Mouse (Mus musculus) hindbrain, embryonic 12.5 days (tissue): ENCODE data around the gene S100a3. TPM values are rescaled to one million over a fixed set of nuclear protein-coding genes. Genes with fewer than 3 reads are reported as not detected.

Experiments
- ATAC-seq: fragments of 200-750 bp; cut with Nextera tagmentation; 2 replicates; pipeline ENCODE4 v1.8.0; 2017; ENCODE audit warnings: moderate TSS enrichment; ENCODE audit not compliant: low FRiP score
- H3K27ac ChIP-seq: fragments of 300-500 bp; sonication (generic); 2 replicates; pipeline ENCODE4 v1.5.1; 2016; ENCODE audit warnings: mild to moderate bottlenecking
- H3K27me3 ChIP-seq: fragments of 300-500 bp; sonication (generic); 2 replicates; pipeline ENCODE4 v1.6.1; 2016; ENCODE audit warnings: mild to moderate bottlenecking
- H3K36me3 ChIP-seq: fragments of 300-500 bp; sonication (generic); 2 replicates; pipeline ENCODE4 v1.6.1; 2016; ENCODE audit warnings: mild to moderate bottlenecking
- H3K4me1 ChIP-seq: fragments of 300-500 bp; sonication (generic); 2 replicates; pipeline ENCODE4 v1.6.1; 2016
- H3K4me2 ChIP-seq: fragments of 300-500 bp; sonication (generic); replicated peaks from 2 replicates; pipeline ENCODE4 v1.6.1; 2016; ENCODE audit warnings: mild to moderate bottlenecking
- H3K4me3 ChIP-seq: fragments of 300-500 bp; sonication (generic); 2 replicates; pipeline ENCODE4 v1.5.1; 2016; ENCODE audit warnings: mild to moderate bottlenecking
- H3K9ac ChIP-seq: fragments of 300-500 bp; sonication (generic); 2 replicates; pipeline ENCODE4 v1.6.1; 2016; ENCODE audit warnings: mild to moderate bottlenecking, moderate library complexity
- H3K9me3 ChIP-seq: fragments of 300-500 bp; sonication (generic); replicated peaks from 2 replicates; pipeline ENCODE4 v1.6.1; 2016; ENCODE audit warnings: mild to moderate bottlenecking
- WGBS: fragments of 180-500 bp; shearing (Covaris S2); methylation state at CpG from one replicate; pipeline ENCODE4 v1.1.7; 2016; 5-methylcytosine and 5-hydroxymethylcytosine counted together
- polyA plus RNA-seq: library from polyadenylated mRNA; unstranded; fragments of >200 nt; fragmentation: Nextera tagmentation; extraction: Ambion mirVana; gene quantifications from 2 replicates; pipeline ENCODE4 v1.2.1, GENCODE M21; 2016

The S100a3 gene
- polyA plus RNA-seq, 1 experiment from 2014 or later, result 0.63 TPM

DNA sequence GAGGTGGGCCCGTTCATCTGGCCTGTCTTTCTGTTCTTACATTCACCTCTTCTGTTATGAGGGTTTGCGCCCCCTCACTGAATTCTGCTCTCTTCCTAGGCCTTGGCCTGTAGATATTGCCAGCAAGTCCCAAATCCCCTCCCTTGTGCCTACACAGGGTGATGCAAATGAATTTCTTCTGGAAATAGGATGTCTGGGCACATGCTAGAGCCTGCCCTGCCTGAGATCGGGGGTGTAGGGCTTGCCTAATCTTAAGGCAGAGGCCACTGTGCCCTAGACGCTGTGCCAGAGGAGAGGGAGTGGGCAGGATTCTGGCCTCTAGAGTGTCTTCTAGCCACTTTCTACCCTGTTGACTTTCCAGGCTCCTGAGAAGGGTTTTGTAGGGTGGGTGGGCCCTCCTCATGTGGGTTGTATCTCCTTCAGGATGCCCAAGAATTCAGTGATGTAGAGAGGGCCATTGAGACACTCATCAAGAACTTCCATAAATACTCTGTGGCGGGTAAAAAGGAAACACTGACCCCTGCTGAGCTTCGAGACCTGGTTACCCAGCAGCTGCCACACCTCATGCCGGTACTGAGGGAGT lies 33.0 kb upstream of the S100a3 start:
- 87% methylated on average over 7 of the region's 7 CpGs for WGBS
- Histone ChIP-seq H3K27me3 (0 out of 2 replicates have a peak, but pooled peaks cover 4% of the 10 kb centered on the region), H3K9me3 (no peaks in the 10 kb centered on the region), H3K9ac (no peak overlapping the region), H3K36me3 (no peaks in the 10 kb centered on the region), H3K27ac (no peak overlapping the region), H3K4me1 (no peaks in the 10 kb centered on the region), H3K4me2 (no peak overlapping the region), H3K4me3 (no peak overlapping the region)
- ATAC-seq, result no peak

DNA sequence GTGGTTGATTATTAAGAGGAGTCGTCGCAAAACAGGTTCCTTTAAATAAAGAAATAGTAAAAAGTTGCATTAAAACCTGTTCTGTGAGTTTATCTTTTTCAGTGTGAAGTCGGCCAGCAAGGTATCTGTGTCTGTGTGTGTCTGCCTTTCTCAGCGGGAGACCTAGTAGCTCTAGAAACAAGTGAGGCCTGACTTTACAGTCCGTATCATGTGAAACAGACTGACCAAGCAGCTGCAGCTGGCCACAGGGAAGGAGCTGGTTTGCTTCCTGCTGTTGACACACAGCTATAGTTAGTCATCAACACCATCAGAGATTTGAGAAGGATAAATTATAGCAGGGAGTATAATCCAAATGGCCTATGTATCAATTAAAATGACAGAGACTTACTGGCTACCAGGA lies 28.7 kb upstream of the S100a3 start:
- Histone ChIP-seq H3K27me3 (0 out of 2 replicates have a peak, but pooled peaks cover 1% of the 10 kb centered on the region), H3K9ac (no peak overlapping the region), H3K36me3 (no peaks in the 10 kb centered on the region), H3K4me3 (no peak overlapping the region), H3K4me1 (no peaks in the 10 kb centered on the region), H3K4me2 (no peak overlapping the region), H3K27ac (no peak overlapping the region), H3K9me3 (no peaks in the 10 kb centered on the region)
- ATAC-seq, result no peak
- WGBS, result 64% methylated on average over 5 of the region's 5 CpGs

DNA sequence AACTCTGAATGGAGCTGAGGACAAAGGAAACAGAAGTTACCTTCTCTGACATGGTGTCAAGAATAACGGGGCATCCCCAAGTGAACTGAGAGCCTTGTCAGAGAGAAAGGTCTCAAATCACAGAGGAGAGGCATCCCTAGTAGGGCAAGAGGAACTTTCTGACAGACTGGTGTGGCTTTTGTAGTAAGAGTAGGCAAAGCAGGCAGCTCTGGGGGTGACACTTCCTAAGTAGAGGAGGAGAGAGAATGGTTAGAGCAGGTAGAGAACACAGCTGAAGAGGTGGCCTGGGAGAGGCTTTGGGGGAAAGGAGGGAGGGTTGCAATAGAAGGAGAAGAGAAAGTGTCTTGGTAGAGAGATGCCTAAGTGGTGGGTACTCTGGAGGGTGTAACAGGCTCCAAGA lies 24.9 kb upstream of the S100a3 start:
- 80% methylated on average over 1 of the region's 1 CpGs for WGBS
- H3K4me1 ChIP-seq, result no peaks in the 10 kb centered on the region
- H3K9me3 ChIP-seq, result no peaks in the 10 kb centered on the region
- ATAC-seq, result no peak
- H3K27ac ChIP-seq, result no peak overlapping the region
- H3K4me3 ChIP-seq, result no peak overlapping the region
- H3K27me3 ChIP-seq, result no peaks in the 10 kb centered on the region
- H3K36me3 ChIP-seq, result no peaks in the 10 kb centered on the region
- no peak overlapping the region for H3K4me2 ChIP-seq
- no peak overlapping the region for H3K9ac ChIP-seq

DNA sequence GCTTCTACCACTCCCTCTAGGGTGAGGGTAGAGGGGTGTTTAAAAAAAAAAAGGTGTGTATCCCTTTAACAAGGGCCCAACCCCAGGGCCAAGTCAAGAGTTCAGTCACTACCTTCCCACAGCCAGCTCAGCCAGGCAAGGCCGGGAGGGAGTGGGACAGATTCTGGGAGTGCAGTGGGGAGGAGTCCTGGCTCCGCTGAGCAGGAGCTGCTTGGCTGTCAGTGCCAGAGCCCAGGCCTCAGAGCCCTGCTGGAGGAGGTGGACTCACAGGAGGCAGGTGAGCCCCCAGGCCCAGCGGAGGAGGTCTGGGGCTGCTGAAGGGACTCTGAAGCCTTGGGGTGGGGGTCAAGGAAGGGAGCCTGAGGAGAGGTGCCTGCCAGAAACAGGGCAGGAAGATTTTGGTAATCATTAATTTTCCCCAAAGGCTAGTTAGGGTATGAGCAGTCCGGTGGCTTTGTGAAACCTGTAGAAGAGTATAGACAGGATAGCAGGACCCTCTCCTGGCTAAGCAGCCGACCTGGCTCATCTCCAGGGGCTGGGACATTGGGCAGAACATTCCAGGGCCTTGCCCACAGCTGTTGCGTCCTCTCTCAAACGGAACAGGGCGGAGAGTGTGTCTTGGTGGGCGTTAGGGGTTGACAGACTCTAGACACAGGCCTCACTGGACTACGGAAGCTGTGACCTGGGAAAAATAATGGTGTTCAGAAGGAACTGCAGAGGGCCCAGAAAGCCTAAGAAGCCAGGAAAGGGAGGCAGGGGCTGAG lies 23.1 kb upstream of the S100a3 start, which contains the start of gene S100a16:
Gene S100a16 (plus strand): TSS at position 114 of the 764 bp plus-strand sequence.
- no peak within 1 kb of the TSS for H3K4me3 ChIP-seq
- WGBS, result 40% methylated on average over 10 of the region's 10 CpGs

DNA sequence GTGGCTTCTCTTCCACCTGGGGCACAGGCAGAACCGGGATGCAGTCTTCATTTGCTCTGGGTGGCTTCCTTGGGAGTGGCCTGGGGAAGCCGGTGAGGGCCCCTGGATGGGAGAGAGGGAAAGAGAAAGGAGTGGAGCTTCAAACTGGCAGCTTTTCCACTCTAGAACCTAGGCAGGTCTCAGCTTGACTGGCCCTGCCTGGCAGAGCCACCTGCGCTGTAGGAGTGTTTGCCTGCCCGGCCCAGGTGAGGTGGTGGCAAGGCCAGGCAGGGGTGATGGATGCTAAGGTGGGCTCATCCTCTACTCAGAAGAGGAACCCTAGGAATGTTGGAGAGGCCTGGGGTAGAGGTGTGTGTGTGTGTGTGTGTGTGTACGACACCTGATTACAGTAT lies 22.5 kb upstream of the S100a3 start:
- Histone ChIP-seq H3K36me3 (no peaks in the 10 kb centered on the region), H3K27me3 (no peaks in the 10 kb centered on the region), H3K4me2 (no peak overlapping the region), H3K4me3 (no peak overlapping the region), H3K27ac (no peak overlapping the region), H3K9me3 (no peaks in the 10 kb centered on the region), H3K9ac (no peak overlapping the region), H3K4me1 (peaks cover 16% of the 10 kb centered on the region)
- no peak for ATAC-seq
- 69% methylated on average over 5 of the region's 5 CpGs for WGBS

More for the DNA sequence above, 23.1 kb upstream of the S100a3 start, which contains the start of gene S100a16:
- H3K27me3 ChIP-seq, result no peaks in the 10 kb centered on the region
- H3K4me1 ChIP-seq, result peaks cover 13% of the 10 kb centered on the region
- no peak within 1 kb of the TSS for H3K27ac ChIP-seq
- no peaks in the 10 kb centered on the region for H3K9me3 ChIP-seq
- no peak for ATAC-seq
- H3K36me3 ChIP-seq, result no peaks in the 10 kb centered on the region
- H3K9ac ChIP-seq, result no peak within 1 kb of the TSS
- no peak within 1 kb of the TSS for H3K4me2 ChIP-seq

DNA sequence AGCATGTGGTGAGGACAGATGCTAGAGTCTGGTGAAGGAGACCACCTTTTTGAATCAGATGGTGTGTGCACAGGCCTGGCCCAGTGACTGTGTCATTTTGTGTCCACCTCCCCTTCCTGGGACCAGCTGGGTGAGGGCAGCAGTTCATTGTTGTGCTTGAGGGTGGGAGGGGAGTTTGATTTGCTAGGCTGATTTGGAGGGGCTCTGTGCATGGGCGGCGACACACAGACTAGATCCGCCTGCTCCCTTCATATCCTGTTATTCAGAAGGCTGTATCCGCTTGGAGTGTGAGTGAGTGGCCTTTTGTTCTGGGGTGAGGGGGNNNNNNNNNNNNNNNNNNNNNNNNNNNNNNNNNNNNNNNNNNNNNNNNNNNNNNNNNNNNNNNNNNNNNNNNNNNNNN lies 19.5 kb upstream of the S100a3 start:
- peak overlapping the region; percentile 31; the same call in 1 of the 2 replicates for H3K27ac ChIP-seq
- H3K36me3 ChIP-seq, result no peaks in the 10 kb centered on the region
- H3K9me3 ChIP-seq, result no peaks in the 10 kb centered on the region
- H3K4me3 ChIP-seq, result no peak overlapping the region
- peak; percentile 71 for ATAC-seq
- 42% methylated on average over 4 of the region's 4 CpGs for WGBS
- 0 out of 2 replicates have a peak overlapping the region, but pooled peaks have one; percentile 16 for H3K4me2 ChIP-seq
- H3K27me3 ChIP-seq, result no peaks in the 10 kb centered on the region
- H3K4me1 ChIP-seq, result peaks cover 16% of the 10 kb centered on the region
- 0 out of 2 replicates have a peak overlapping the region, but pooled peaks have one; percentile 10 for H3K9ac ChIP-seq

DNA sequence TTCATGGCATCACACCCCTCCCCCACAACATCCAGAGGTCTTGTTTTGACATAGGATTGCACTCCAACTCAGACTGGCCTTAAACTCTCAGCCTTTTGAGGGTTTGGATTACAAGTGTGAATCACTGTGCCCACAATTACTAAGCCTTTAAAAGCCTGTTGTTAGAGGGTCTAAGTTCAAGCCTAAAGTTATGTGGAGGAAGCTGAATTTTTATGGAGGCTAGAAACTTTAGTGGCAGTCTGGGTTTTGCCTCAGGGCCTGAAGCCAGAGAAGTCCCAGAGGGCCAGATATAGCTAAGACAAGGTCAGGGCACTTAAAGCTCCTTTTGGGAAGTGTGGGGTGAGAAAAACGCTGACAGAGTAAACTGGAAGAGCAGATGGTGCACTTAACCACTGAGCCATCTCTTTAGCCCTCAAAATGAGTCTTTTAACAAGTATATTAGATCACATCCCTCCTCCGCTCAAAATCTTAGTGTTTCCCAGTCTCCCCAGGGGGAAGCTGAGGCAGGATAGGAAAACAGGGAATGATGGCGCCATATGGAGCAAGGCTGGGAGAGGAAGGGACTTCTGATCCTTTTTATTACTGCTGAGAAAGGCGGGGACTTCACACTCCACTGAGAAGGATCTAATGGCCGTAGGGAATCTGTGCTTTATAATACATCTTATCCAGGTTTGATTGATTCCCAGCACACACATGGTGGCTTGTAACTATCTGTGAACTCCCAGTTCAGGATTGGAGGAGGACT lies 10.5 kb upstream of the S100a3 start:
- no peaks in the 10 kb centered on the region for H3K9me3 ChIP-seq
- 68% methylated on average over 5 of the region's 5 CpGs for WGBS
- no peak overlapping the region for H3K9ac ChIP-seq
- H3K4me2 ChIP-seq, result no peak overlapping the region
- no peaks in the 10 kb centered on the region for H3K4me1 ChIP-seq
- no peak overlapping the region for H3K4me3 ChIP-seq
- no peaks in the 10 kb centered on the region for H3K36me3 ChIP-seq
- H3K27me3 ChIP-seq, result no peaks in the 10 kb centered on the region
- H3K27ac ChIP-seq, result no peak overlapping the region
- ATAC-seq, result no peak

DNA sequence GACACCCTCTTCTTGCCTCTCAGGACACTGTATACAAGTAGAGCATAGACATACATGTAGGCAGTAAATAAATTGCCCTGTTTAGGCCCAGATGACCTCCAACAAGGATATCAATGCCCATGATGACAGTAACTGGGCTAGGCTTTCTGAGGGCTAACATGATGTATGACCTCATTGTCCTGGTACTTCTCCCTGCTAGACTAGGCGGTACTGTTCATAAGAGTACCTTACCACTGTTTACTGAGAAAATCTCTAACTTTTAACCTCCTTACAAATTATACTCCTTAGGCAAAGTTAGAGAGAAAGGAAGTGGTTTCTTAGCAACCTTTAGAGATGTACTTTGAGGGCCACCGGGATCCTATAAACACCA lies 10.0 kb upstream of the S100a3 start:
- Histone ChIP-seq H3K4me2 (no peak overlapping the region), H3K27ac (no peak overlapping the region), H3K9me3 (no peaks in the 10 kb centered on the region), H3K36me3 (no peaks in the 10 kb centered on the region), H3K27me3 (no peaks in the 10 kb centered on the region), H3K4me1 (no peaks in the 10 kb centered on the region), H3K9ac (no peak overlapping the region), H3K4me3 (no peak overlapping the region)
- WGBS, result 87% methylated on average over 2 of the region's 2 CpGs
- ATAC-seq, result no peak

DNA sequence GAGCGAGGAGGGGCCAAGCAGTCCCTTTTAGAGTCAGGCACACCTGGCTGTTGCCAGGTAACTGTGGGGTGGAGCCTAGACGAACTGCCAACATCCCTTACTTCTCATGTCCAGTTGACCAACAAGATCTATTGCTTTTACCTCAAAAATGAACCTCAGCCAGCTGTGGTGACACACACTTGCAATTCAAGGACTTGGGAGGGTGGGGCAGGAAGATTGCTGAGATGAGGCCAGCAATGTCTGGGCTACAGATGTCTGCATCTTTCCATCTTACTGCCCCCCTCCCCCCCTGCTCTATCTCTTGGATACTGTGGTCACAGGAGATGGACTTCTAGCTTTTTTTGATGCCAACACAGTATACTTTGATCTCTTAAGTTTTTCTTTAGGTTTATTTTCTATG lies 8.1 kb upstream of the S100a3 start:
- WGBS, result 95% methylated on average over 2 of the region's 2 CpGs
- Histone ChIP-seq H3K4me2 (no peak overlapping the region), H3K9ac (no peak overlapping the region), H3K9me3 (no peaks in the 10 kb centered on the region), H3K27ac (no peak overlapping the region), H3K4me3 (no peak overlapping the region), H3K4me1 (no peaks in the 10 kb centered on the region), H3K27me3 (no peaks in the 10 kb centered on the region), H3K36me3 (no peaks in the 10 kb centered on the region)
- ATAC-seq, result no peak

DNA sequence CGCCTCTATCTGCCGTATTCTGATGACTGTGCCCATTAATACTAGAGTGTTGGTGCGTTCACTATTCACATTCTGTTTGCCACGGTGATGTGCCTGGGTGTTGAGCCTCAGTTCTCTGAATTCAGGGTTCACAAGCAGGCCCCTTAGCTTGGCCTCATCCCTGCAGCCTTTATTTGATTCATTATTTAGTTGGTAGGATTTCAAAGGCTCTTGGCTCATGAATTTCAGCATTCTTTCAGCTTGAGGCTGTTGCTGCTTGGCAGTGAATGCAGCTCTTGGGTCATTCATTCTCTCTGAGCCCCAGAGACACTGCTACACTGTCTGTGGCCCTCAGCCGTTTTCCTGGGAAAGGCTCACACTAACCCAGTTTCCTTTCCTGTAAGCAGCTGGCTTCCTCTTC lies 4.4 kb upstream of the S100a3 start:
- Histone ChIP-seq H3K36me3 (no peaks in the 10 kb centered on the region), H3K4me2 (no peak overlapping the region), H3K27me3 (no peaks in the 10 kb centered on the region), H3K4me1 (no peaks in the 10 kb centered on the region), H3K9me3 (no peaks in the 10 kb centered on the region), H3K4me3 (no peak overlapping the region), H3K27ac (no peak overlapping the region), H3K9ac (no peak overlapping the region)
- ATAC-seq, result peak; percentile 73; the same call in 1 of the 2 replicates
- WGBS, result 50% methylated on average over 5 of the region's 5 CpGs

DNA sequence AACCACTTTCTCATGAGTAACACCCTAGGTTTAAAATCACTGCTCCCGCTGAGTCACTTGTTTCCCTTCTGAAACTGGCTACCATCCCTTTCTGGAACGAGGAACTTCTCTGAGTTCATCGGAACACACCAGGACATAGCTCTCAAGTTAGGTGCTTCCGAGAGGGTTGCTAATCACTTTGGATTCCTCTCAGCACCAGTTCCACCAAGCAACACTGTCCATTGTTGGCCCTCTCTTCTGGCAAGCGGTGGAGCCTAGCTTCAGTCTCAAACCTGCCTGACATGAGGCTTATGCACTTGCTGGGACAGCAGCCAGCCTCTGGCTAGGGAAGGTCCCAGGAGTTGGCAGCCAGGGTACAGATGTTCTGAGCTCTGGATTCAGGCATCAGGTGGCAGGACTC lies 14.3 kb downstream of the S100a3 start:
- 85% methylated on average over 5 of the region's 5 CpGs for WGBS
- H3K27ac ChIP-seq, result no peak overlapping the region

DNA sequence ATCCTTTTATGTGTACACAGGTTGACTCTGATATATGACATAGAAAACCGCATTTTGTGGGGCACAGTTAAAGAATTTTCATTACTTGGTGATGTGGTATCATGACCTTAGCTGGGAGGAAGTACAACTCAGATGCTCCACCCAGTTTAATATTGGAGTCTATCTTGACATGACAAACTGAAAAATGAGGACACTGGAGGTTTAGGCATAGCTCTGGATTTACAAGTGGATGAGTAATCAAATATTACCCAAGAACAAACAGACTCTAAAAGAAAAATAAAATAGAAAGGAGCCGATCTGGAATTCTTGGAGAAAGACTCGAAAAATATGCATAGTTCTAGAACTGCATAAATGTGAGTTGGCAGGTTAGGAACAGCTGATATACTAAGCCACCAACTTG lies 14.9 kb downstream of the S100a3 start:
- no peak for ATAC-seq
- H3K27me3 ChIP-seq, result no peaks in the 10 kb centered on the region
- H3K36me3 ChIP-seq, result no peaks in the 10 kb centered on the region
- WGBS, result 83% methylated on average over 3 of the region's 3 CpGs
- H3K9me3 ChIP-seq, result no peaks in the 10 kb centered on the region
- H3K4me2 ChIP-seq, result no peak overlapping the region
- no peak overlapping the region for H3K27ac ChIP-seq
- H3K4me3 ChIP-seq, result no peak overlapping the region
- H3K9ac ChIP-seq, result no peak overlapping the region
- H3K4me1 ChIP-seq, result no peaks in the 10 kb centered on the region

More for the DNA sequence above, 14.3 kb downstream of the S100a3 start:
- Histone ChIP-seq H3K4me2 (no peak overlapping the region), H3K27me3 (no peaks in the 10 kb centered on the region), H3K9me3 (no peaks in the 10 kb centered on the region), H3K4me1 (no peaks in the 10 kb centered on the region), H3K9ac (no peak overlapping the region), H3K36me3 (no peaks in the 10 kb centered on the region), H3K4me3 (no peak overlapping the region)
- no peak for ATAC-seq
